Mouse (Mus musculus) embryo, embryonic 10.5 days (tissue): Measurements from ENCODE around the gene Dlg5.

ENCODE experiments used
- DNase-seq: peaks from one replicate; pipeline ENCODE4 v3.0.0-alpha.2; 2015; ENCODE audit warnings: low spot score

Dlg5 gene

GRCm38 (mm10) chr14:24245177-24246081 lies at the start of gene Dlg5:
Gene Dlg5 (minus strand): TSS chr14:24245920.
- peak; percentile 71 for DNase-seq

- no peak for DNase-seq
Observed at GRCm38 (mm10) chr14:24293631-24294030, 47.9 kb upstream of the Dlg5 start.

GRCm38 (mm10) chr14:24292914-24293313 lies 47.2 kb upstream of the Dlg5 start, which contains the start of gene E330034G19Rik:
Gene E330034G19Rik (plus strand): TSS chr14:24293214.
- no peak for DNase-seq

GRCm38 (mm10) chr14:24290726-24291125 lies 45.0 kb upstream of the Dlg5 start:
- DNase-seq, result no peak

- no peak for DNase-seq
Observed at GRCm38 (mm10) chr14:24286136-24286535, 40.4 kb upstream of the Dlg5 start.

GRCm38 (mm10) chr14:24282276-24282675 lies 36.6 kb upstream of the Dlg5 start:
- DNase-seq, result no peak

- no peak for DNase-seq
Observed at GRCm38 (mm10) chr14:24281278-24281677, 35.6 kb upstream of the Dlg5 start.

- DNase-seq, result peak; percentile 70
Observed at GRCm38 (mm10) chr14:24275534-24275933, 29.8 kb upstream of the Dlg5 start.

- peak; percentile 63 for DNase-seq
Observed at GRCm38 (mm10) chr14:24273575-24273974, 27.9 kb upstream of the Dlg5 start.

GRCm38 (mm10) chr14:24269571-24269970 lies 23.9 kb upstream of the Dlg5 start:
- no peak for DNase-seq

- DNase-seq, result peak; percentile 88
Observed at GRCm38 (mm10) chr14:24262915-24263314, 17.2 kb upstream of the Dlg5 start.

GRCm38 (mm10) chr14:24262382-24262781 lies 16.7 kb upstream of the Dlg5 start:
- DNase-seq, result no peak

GRCm38 (mm10) chr14:24260391-24260790 lies 14.7 kb upstream of the Dlg5 start:
- no peak for DNase-seq

GRCm38 (mm10) chr14:24255956-24256355 lies 10.2 kb upstream of the Dlg5 start:
- DNase-seq, result no peak

- DNase-seq, result peak; percentile 80
Observed at GRCm38 (mm10) chr14:24253611-24254202, 8.0 kb upstream of the Dlg5 start.

- no peak for DNase-seq
Observed at GRCm38 (mm10) chr14:24251326-24251725, 5.6 kb upstream of the Dlg5 start.

GRCm38 (mm10) chr14:24249926-24250325 lies 4.2 kb upstream of the Dlg5 start:
- no peak for DNase-seq

GRCm38 (mm10) chr14:24244330-24245176 lies 1.2 kb downstream of the Dlg5 start:
- peak; percentile 69 for DNase-seq

GRCm38 (mm10) chr14:24242016-24242415 lies 3.7 kb downstream of the Dlg5 start:
- no peak for DNase-seq

GRCm38 (mm10) chr14:24240831-24241230 lies 4.9 kb downstream of the Dlg5 start:
- DNase-seq, result no peak

- DNase-seq, result no peak
Observed at GRCm38 (mm10) chr14:24239651-24240050, 6.1 kb downstream of the Dlg5 start.

GRCm38 (mm10) chr14:24235954-24236353 lies 9.8 kb downstream of the Dlg5 start:
- DNase-seq, result no peak
